Mouse (Mus musculus): Measurements from ENCODE around the gene Ftl1.

DNA sequence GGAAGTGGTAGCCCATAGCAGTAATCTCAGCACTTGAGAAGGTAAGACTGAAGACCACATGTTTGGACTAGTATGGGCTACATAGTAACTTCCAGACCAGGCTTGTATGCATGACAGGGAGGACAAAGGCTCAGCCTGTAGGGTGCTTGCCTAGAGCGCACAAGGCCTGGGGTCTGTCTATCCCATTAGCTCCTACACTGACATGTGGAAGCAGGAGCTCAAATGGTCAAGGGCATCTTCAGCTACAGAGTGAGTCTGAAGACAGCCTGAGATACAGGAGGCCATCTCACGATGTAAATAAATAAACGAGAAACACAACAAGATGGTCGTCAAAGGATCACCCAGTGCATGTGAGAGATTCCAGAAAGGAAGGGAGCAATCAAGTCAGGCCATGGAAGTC, 2.6 kb upstream of the Ftl1 start:
- TF ChIP-seq CTCF (IDR thresholded peaks at IDR 0.05 in 2 of 3, conservative IDR thresholded peaks at IDR 0.05 in 1 of 3; ENCODE audit: control insufficient read depth in 1 of 3, insufficient read depth in 1 of 3, low read depth in 2 of 3, low read length in 3 of 3, poor library complexity in 1 of 3, severe bottlenecking in 1 of 3) (no peak), E2F4 (IDR thresholded peaks at IDR 0.05; ENCODE audit: borderline replicate concordance, low read depth, low read length) (no peak), RAD21 (IDR thresholded peaks at IDR 0.05; ENCODE audit: low read depth, low read length) (no peak), RCOR1 (IDR thresholded peaks at IDR 0.05; ENCODE audit: low read depth, low read length) (no peak), EP300 (IDR thresholded peaks at IDR 0.05; ENCODE audit: low read depth in 1 of 2, low read length in 2 of 2) (no peak), POLR2A (IDR thresholded peaks at IDR 0.05; ENCODE audit: control insufficient read depth in 1 of 2, insufficient read depth in 1 of 2, low read depth in 1 of 2, low read length in 2 of 2, poor library complexity in 1 of 2) (no peak), NELFE (IDR thresholded peaks at IDR 0.05; ENCODE audit: low read depth, low read length) (no peak), CHD2 (IDR thresholded peaks at IDR 0.05; ENCODE audit: low read length) (no peak), SIN3A (IDR thresholded peaks at IDR 0.05; ENCODE audit: low read length) (no peak), ELF1 (IDR thresholded peaks at IDR 0.05; ENCODE audit: low read depth, low read length) (no peak), USF1 (IDR thresholded peaks at IDR 0.05; ENCODE audit: low read depth, low read length) (no peak), TCF12 (IDR thresholded peaks at IDR 0.05; ENCODE audit: low read depth, low read length) (no peak), MEF2A (IDR thresholded peaks at IDR 0.05; ENCODE audit: extremely low read depth, insufficient replicate concordance, low read depth, low read length, poor library complexity, severe bottlenecking) (no peak)
